Mouse (Mus musculus): ENCODE results near the gene As3mt. TPM values are rescaled to one million over a fixed set of nuclear protein-coding genes. Genes with fewer than 3 reads are reported as not detected.
A peak's percentile ranks its signal among the peaks of the same experiment; 100 is the strongest.

The As3mt gene
- polyA plus RNA-seq, 1 experiment: 0.07 TPM

- Histone ChIP-seq H3K9me3 (ENCODE audit: control insufficient read depth, low read length) (no peaks in the 10 kb centered on the region), H3K36me3 (ENCODE audit: control insufficient read depth) (no peaks in the 10 kb centered on the region), H3K4me3 (replicated peaks) (no peak overlapping the region), H3K4me1 (ENCODE audit: control insufficient read depth) (no peaks in the 10 kb centered on the region; the same call in 1 of the 2 replicates), H3K27me3 (ENCODE audit: control insufficient read depth) (peaks cover 19% of the 10 kb centered on the region)
- TF ChIP-seq TAL1 (IDR thresholded peaks at IDR 0.05; ENCODE audit: low read length) (no peak), GATA1 (IDR thresholded peaks at IDR 0.05; ENCODE audit: low read length) (no peak)
These were observed 37.5 kb upstream of the As3mt start for GRCm38 (mm10) chr19:46669802-46670201.

GRCm38 (mm10) chr19:46670691-46671090, 36.6 kb upstream of the As3mt start:
- H3K9me3 ChIP-seq (ENCODE audit: control insufficient read depth, low read length): no peaks in the 10 kb centered on the region
- H3K27me3 ChIP-seq (ENCODE audit: control insufficient read depth): peaks cover 22% of the 10 kb centered on the region
- no peak for TF ChIP-seq GATA1 (IDR thresholded peaks at IDR 0.05; ENCODE audit: low read length)
- no peaks in the 10 kb centered on the region; the same call in 1 of the 2 replicates for H3K4me1 ChIP-seq (ENCODE audit: control insufficient read depth)
- no peak overlapping the region for H3K4me3 ChIP-seq (replicated peaks)
- H3K36me3 ChIP-seq (ENCODE audit: control insufficient read depth): no peaks in the 10 kb centered on the region

- H3K4me1 ChIP-seq (ENCODE audit: control insufficient read depth): no peaks in the 10 kb centered on the region; the same call in 1 of the 2 replicates
- H3K4me3 ChIP-seq (replicated peaks): no peak within 1 kb of the TSS
- H3K27me3 ChIP-seq (ENCODE audit: control insufficient read depth): peaks cover 23% of the 10 kb centered on the region
- H3K9me3 ChIP-seq (ENCODE audit: control insufficient read depth, low read length): no peaks in the 10 kb centered on the region
- no peaks in the 10 kb centered on the region for H3K36me3 ChIP-seq (ENCODE audit: control insufficient read depth)
- TF ChIP-seq TAL1 (IDR thresholded peaks at IDR 0.05; ENCODE audit: low read length) (no peak), GATA1 (IDR thresholded peaks at IDR 0.05; ENCODE audit: low read length) (no peak)
These were observed 34.4 kb upstream of the As3mt start, which contains the start of gene Cyp17a1 for GRCm38 (mm10) chr19:46672766-46673418. TSS of gene Cyp17a1 (minus strand) at chr19:46673172.

GRCm38 (mm10) chr19:46675641-46676040, 31.6 kb upstream of the As3mt start:
- TF ChIP-seq GATA1 (IDR thresholded peaks at IDR 0.05; ENCODE audit: low read length) (no peak), TAL1 (IDR thresholded peaks at IDR 0.05; ENCODE audit: low read length) (no peak)
- Histone ChIP-seq H3K27me3 (ENCODE audit: control insufficient read depth) (peaks cover 22% of the 10 kb centered on the region), H3K4me3 (replicated peaks) (no peak overlapping the region), H3K4me1 (ENCODE audit: control insufficient read depth) (no peaks in the 10 kb centered on the region; the same call in none of the 2 replicates), H3K36me3 (ENCODE audit: control insufficient read depth) (no peaks in the 10 kb centered on the region), H3K9me3 (ENCODE audit: control insufficient read depth, low read length) (no peaks in the 10 kb centered on the region)

GRCm38 (mm10) chr19:46679720-46680383, 27.4 kb upstream of the As3mt start:
- H3K27me3 ChIP-seq (ENCODE audit: control insufficient read depth): peaks cover 10% of the 10 kb centered on the region
- H3K4me1 ChIP-seq (ENCODE audit: control insufficient read depth): peaks cover 2% of the 10 kb centered on the region
- H3K36me3 ChIP-seq (ENCODE audit: control insufficient read depth): no peaks in the 10 kb centered on the region
- H3K4me3 ChIP-seq (replicated peaks): no peak overlapping the region
- TF ChIP-seq GATA1 (IDR thresholded peaks at IDR 0.05; ENCODE audit: low read length) (no peak), TAL1 (IDR thresholded peaks at IDR 0.05; ENCODE audit: low read length) (no peak)
- H3K9me3 ChIP-seq (ENCODE audit: control insufficient read depth, low read length): no peaks in the 10 kb centered on the region

GRCm38 (mm10) chr19:46689460-46690372, 17.5 kb upstream of the As3mt start, which contains the start of gene Borcs7:
TSS of gene Borcs7 (plus strand) at chr19:46689906.
- Histone ChIP-seq H3K9me3 (ENCODE audit: control insufficient read depth, low read length) (no peaks in the 10 kb centered on the region), H3K4me3 (replicated peaks) (peak within 1 kb of the TSS; percentile 93), H3K4me1 (ENCODE audit: control insufficient read depth) (peaks cover 24% of the 10 kb centered on the region), H3K36me3 (ENCODE audit: control insufficient read depth) (no peaks in the 10 kb centered on the region), H3K27me3 (ENCODE audit: control insufficient read depth) (no peaks in the 10 kb centered on the region)
- TF ChIP-seq GATA1 (IDR thresholded peaks at IDR 0.05; ENCODE audit: low read length) (no peak), TAL1 (IDR thresholded peaks at IDR 0.05; ENCODE audit: low read length) (no peak)

- H3K4me1 ChIP-seq (ENCODE audit: control insufficient read depth): peaks cover 18% of the 10 kb centered on the region
- H3K27me3 ChIP-seq (ENCODE audit: control insufficient read depth): no peaks in the 10 kb centered on the region
- peak overlapping the region; percentile 93 for H3K4me3 ChIP-seq (replicated peaks)
- TF ChIP-seq GATA1 (IDR thresholded peaks at IDR 0.05; ENCODE audit: low read length): no peak
- TF ChIP-seq TAL1 (IDR thresholded peaks at IDR 0.05; ENCODE audit: low read length): no peak
- peaks cover 2% of the 10 kb centered on the region; the same call in 1 of the 2 replicates for H3K36me3 ChIP-seq (ENCODE audit: control insufficient read depth)
- H3K9me3 ChIP-seq (ENCODE audit: control insufficient read depth, low read length): no peaks in the 10 kb centered on the region
These were observed 16.9 kb upstream of the As3mt start for GRCm38 (mm10) chr19:46690387-46690786.

GRCm38 (mm10) chr19:46691078-46691477, 16.2 kb upstream of the As3mt start:
- TF ChIP-seq TAL1 (IDR thresholded peaks at IDR 0.05; ENCODE audit: low read length) (no peak), GATA1 (IDR thresholded peaks at IDR 0.05; ENCODE audit: low read length) (no peak)
- H3K27me3 ChIP-seq (ENCODE audit: control insufficient read depth): no peaks in the 10 kb centered on the region
- peaks cover 2% of the 10 kb centered on the region for H3K36me3 ChIP-seq (ENCODE audit: control insufficient read depth)
- peaks cover 2% of the 10 kb centered on the region; the same call in 1 of the 2 replicates for H3K9me3 ChIP-seq (ENCODE audit: control insufficient read depth, low read length)
- H3K4me3 ChIP-seq (replicated peaks): no peak overlapping the region
- H3K4me1 ChIP-seq (ENCODE audit: control insufficient read depth): peaks cover 18% of the 10 kb centered on the region

All from erythroblast, embryonic 14.5 days (primary cell).